Mouse (Mus musculus): ENCODE measurements at regions not wholly inside any gene's neighbourhood (a gene's known extent, or its start where the extent isn't known, plus 50 kb on each side); places are given as distances from the start of the nearest gene placed in this dataset.

DNA sequence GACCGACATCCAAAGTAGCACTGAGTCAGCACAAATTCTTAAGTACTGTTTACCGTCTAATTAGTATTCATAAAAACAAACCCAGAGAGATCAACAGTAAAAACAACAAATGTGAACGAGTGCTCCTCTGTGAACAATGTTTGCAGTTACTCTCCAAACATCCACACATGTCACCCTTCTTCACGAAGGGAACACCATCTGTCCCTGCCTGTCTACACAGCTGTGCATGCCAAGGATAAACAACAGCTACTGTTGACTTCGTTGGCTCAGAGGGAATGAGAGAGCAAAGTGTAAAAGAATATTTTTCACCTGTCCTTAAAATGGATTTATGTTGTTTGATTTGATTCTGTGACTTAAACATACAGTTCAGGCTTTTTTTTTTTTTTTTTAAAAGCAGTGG, 88.7 kb upstream of the Nt5e start:
- TF ChIP-seq MAFK (IDR thresholded peaks at IDR 0.05; ENCODE audit: insufficient replicate concordance, low read length) (0 out of 2 replicates have a peak, but pooled peaks have one; percentile 7), CHD1 (IDR thresholded peaks at IDR 0.05; ENCODE audit: low read depth, low read length) (no peak)
- Histone ChIP-seq H3K36me3 (replicated peaks in 1 of 2; ENCODE audit: control insufficient read depth in 1 of 2, insufficient read depth in 1 of 2, low read length in 1 of 2) (no peaks in the 10 kb centered on the region), H3K4me3 (replicated peaks in 1 of 3; ENCODE audit: low read depth in 2 of 3, low read length in 2 of 3, poor library complexity in 1 of 3) (no peak overlapping the region), H3K9ac (ENCODE audit: insufficient read depth, low read depth) (no peak overlapping the region), H3K4me2 (ENCODE audit: insufficient read depth, low read depth, poor library complexity, severe bottlenecking) (no peak overlapping the region), H3K9me3 (replicated peaks; ENCODE audit: low read length) (no peaks in the 10 kb centered on the region), H3K27ac (ENCODE audit: insufficient read depth, low read depth) (no peak overlapping the region), H3K27me3 (replicated peaks) (no peaks in the 10 kb centered on the region), H3K79me2 (replicated peaks; ENCODE audit: control insufficient read depth, extremely low read depth, insufficient read depth, poor library complexity, severe bottlenecking) (no peaks in the 10 kb centered on the region), H3K4me1 (ENCODE audit: control insufficient read depth in 1 of 2, insufficient read depth in 2 of 2) (peaks cover 7 to 15% of the 10 kb centered on the region in 2 experiments)
- DNase-seq (ENCODE audit: extremely low read depth) = no peak
- in situ Hi-C loops (cut with MboI; ENCODE audit: low pct_ligation_motif_present, low pct_unique_long_range_greater_than_20kb, low sequenced_read_pairs) = no loop called here
- dilution Hi-C loops (cut with MboI; ENCODE audit: extremely low pct_ligation_motif_present, extremely low pct_unique_long_range_greater_than_20kb, low sequenced_read_pairs) = no loop called here

DNA sequence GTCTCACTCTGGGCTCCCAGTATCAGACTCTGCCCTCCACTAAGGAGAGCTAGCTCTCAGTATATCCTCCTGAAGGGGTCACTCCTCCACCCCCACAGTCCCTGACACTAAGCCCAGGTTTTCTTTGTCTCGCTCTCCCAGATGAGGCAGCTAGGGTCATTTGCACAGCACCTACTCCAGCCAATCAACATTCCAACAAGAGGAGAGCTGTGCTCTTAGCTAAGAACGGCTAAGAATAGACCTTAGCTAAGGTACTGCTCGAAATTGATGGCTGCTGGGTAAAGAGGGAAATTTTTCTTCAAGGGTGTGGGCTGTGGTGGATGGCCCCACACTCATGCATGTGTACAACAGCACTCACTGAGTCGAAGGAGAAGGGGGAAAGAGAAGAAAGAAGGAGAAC, 86.3 kb upstream of the Nt5e start:
- H3K9ac ChIP-seq (ENCODE audit: insufficient read depth, low read depth) = peak overlapping the region; percentile 73; the same call in 1 of the 2 replicates
- H3K36me3 ChIP-seq (replicated peaks in 1 of 2; ENCODE audit: control insufficient read depth in 1 of 2, insufficient read depth in 1 of 2, low read length in 1 of 2) = no peaks in the 10 kb centered on the region
- TF ChIP-seq USF1 (IDR thresholded peaks at IDR 0.05; ENCODE audit: low read depth, low read length) = no peak
- TF ChIP-seq EP300 (IDR thresholded peaks at IDR 0.05; ENCODE audit: low read length) = no peak
- no peak for TF ChIP-seq NRF1 (IDR thresholded peaks at IDR 0.05; ENCODE audit: low read depth, low read length)
- TF ChIP-seq USF2 (conservative IDR thresholded peaks at IDR 0.05; ENCODE audit: low read depth, low read length) = no peak
- TF ChIP-seq MYC (IDR thresholded peaks at IDR 0.05; ENCODE audit: low read depth, low read length) = no peak
- no peak for TF ChIP-seq ZC3H11A (IDR thresholded peaks at IDR 0.05; ENCODE audit: low read depth, low read length)
- no peak for TF ChIP-seq TCF12 (IDR thresholded peaks at IDR 0.05; ENCODE audit: low read depth, low read length)
- dilution Hi-C loops (cut with MboI; ENCODE audit: extremely low pct_ligation_motif_present, extremely low pct_unique_long_range_greater_than_20kb, low sequenced_read_pairs) = no loop called here
- H3K4me1 ChIP-seq (ENCODE audit: control insufficient read depth in 1 of 2, insufficient read depth in 2 of 2) = peaks cover 7 to 15% of the 10 kb centered on the region in 2 experiments
- in situ Hi-C loops (cut with MboI; ENCODE audit: low pct_ligation_motif_present, low pct_unique_long_range_greater_than_20kb, low sequenced_read_pairs) = loop anchor here (10.0 kb wide), 3 partner anchors 124 to 304 kb away; partner anchors contain the start of genes Gm20537 and Zfp949
- no peak overlapping the region for H3K27ac ChIP-seq (ENCODE audit: insufficient read depth, low read depth)
- H3K4me3 ChIP-seq (replicated peaks in 1 of 3; ENCODE audit: low read depth in 2 of 3, low read length in 2 of 3, poor library complexity in 1 of 3) = no peak overlapping the region
- no peaks in the 10 kb centered on the region for H3K27me3 ChIP-seq (replicated peaks)
- H3K9me3 ChIP-seq (replicated peaks; ENCODE audit: low read length) = no peaks in the 10 kb centered on the region
- peak overlapping the region; percentile 93 for H3K4me2 ChIP-seq (ENCODE audit: insufficient read depth, low read depth, poor library complexity, severe bottlenecking)
- no peaks in the 10 kb centered on the region for H3K79me2 ChIP-seq (replicated peaks; ENCODE audit: control insufficient read depth, extremely low read depth, insufficient read depth, poor library complexity, severe bottlenecking)
- peak; percentile 21 for DNase-seq (ENCODE audit: extremely low read depth)

DNA sequence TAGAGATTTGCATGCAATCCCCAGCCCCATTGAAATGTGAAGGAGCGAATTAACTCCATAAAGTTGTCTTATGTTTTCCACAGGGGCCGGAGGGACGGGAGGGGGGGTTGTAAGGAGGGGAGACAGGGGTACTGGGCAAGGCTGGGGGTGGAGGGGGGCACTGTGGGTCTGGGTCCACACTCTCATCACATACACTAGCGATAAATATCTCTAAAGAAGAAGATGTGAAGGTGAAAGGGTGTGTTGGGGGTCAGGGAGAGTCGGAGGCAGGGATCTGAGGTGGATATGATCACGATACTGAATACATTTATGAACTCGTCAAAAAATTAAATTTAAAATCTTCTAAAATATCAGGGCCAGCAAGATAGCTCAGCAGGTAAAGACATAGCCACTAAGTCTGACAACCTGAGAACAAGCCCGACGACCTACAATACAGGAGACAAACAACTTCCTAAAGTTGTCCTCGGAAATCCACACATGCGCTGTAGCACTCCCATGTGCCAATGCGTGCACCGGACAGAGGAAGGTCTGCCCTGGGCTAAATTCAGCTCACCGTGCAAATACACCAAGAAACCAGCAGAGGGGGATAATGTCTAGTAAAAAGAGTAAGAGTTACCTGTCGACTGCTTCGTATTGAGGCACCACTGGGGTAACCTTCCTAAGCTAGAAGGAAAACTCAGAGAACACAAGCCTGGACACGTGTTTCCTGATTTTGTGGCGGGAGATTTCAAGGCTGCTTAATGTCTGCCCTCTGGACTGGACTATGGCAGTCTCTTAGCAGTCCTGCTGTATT, 85.6 kb upstream of the Nt5e start:
- H3K4me2 ChIP-seq (ENCODE audit: insufficient read depth, low read depth, poor library complexity, severe bottlenecking) = peak overlapping the region; percentile 93
- dilution Hi-C loops (cut with MboI; ENCODE audit: extremely low pct_ligation_motif_present, extremely low pct_unique_long_range_greater_than_20kb, low sequenced_read_pairs) = no loop called here
- DNase-seq (ENCODE audit: extremely low read depth) = peak; percentile 93
- H3K4me1 ChIP-seq (ENCODE audit: control insufficient read depth in 1 of 2, insufficient read depth in 2 of 2) = peaks cover 7 to 15% of the 10 kb centered on the region in 2 experiments
- in situ Hi-C loops (cut with MboI; ENCODE audit: low pct_ligation_motif_present, low pct_unique_long_range_greater_than_20kb, low sequenced_read_pairs) = loop anchor here (10.0 kb wide), 3 partner anchors 123 to 303 kb away; partner anchors contain the start of genes Gm20537 and Zfp949
- H3K4me3 ChIP-seq (replicated peaks in 1 of 3; ENCODE audit: low read depth in 2 of 3, low read length in 2 of 3, poor library complexity in 1 of 3) = peak overlapping the region; percentile 26 to 54 (median 44)
- no peaks in the 10 kb centered on the region for H3K9me3 ChIP-seq (replicated peaks; ENCODE audit: low read length)
- no peaks in the 10 kb centered on the region for H3K36me3 ChIP-seq (replicated peaks in 1 of 2; ENCODE audit: control insufficient read depth in 1 of 2, insufficient read depth in 1 of 2, low read length in 1 of 2)
- no peaks in the 10 kb centered on the region for H3K79me2 ChIP-seq (replicated peaks; ENCODE audit: control insufficient read depth, extremely low read depth, insufficient read depth, poor library complexity, severe bottlenecking)
- no peaks in the 10 kb centered on the region for H3K27me3 ChIP-seq (replicated peaks)
- no peak overlapping the region for H3K27ac ChIP-seq (ENCODE audit: insufficient read depth, low read depth)
- peak overlapping the region; percentile 73 for H3K9ac ChIP-seq (ENCODE audit: insufficient read depth, low read depth)
- TF ChIP-seq MAZ (IDR thresholded peaks at IDR 0.05; ENCODE audit: low read depth, low read length) (no peak; the same call in 1 of the 2 replicates), MXI1 (IDR thresholded peaks at IDR 0.05; ENCODE audit: low read depth, low read length) (peak; percentile 82), POLR2AphosphoS2 (IDR thresholded peaks at IDR 0.05; ENCODE audit: low read depth, low read length) (no peak), ZC3H11A (IDR thresholded peaks at IDR 0.05; ENCODE audit: low read depth, low read length) (peak; percentile 97), IRF4 (IDR thresholded peaks at IDR 0.05; ENCODE audit: low read depth, low read length) (peak; percentile 66), RAD21 (IDR thresholded peaks at IDR 0.05; ENCODE audit: low read depth, low read length) (no peak; the same call in none of the 2 replicates), CTCF (conservative IDR thresholded peaks at IDR 0.05 in 1 of 2, IDR thresholded peaks at IDR 0.05 in 1 of 2; ENCODE audit: low read depth in 2 of 2, low read length in 2 of 2) (peak; percentile 69 to 98), PAX5 (IDR thresholded peaks at IDR 0.05; ENCODE audit: low read length) (no peak), HCFC1 (IDR thresholded peaks at IDR 0.05; ENCODE audit: low read depth, low read length) (peak; percentile 50), JUND (conservative IDR thresholded peaks at IDR 0.05; ENCODE audit: low read depth, low read length) (peak; percentile 57), ELF1 (IDR thresholded peaks at IDR 0.05; ENCODE audit: low read depth, low read length) (peak; percentile 71), SMC3 (IDR thresholded peaks at IDR 0.05; ENCODE audit: low read depth, low read length) (peak; percentile 98), GABPA (IDR thresholded peaks at IDR 0.05; ENCODE audit: insufficient replicate concordance, low read depth, low read length) (no peak), MAFK (IDR thresholded peaks at IDR 0.05; ENCODE audit: insufficient replicate concordance, low read length) (peak; percentile 56; the same call in 1 of the 2 replicates), TBP (conservative IDR thresholded peaks at IDR 0.05; ENCODE audit: low read depth, low read length) (0 out of 2 replicates have a peak, but pooled peaks have one; percentile 50), UBTF (IDR thresholded peaks at IDR 0.05; ENCODE audit: low read depth, low read length) (no peak), EP300 (IDR thresholded peaks at IDR 0.05; ENCODE audit: low read length) (0 out of 2 replicates have a peak, but pooled peaks have one; percentile 30)
